Mouse (Mus musculus) adrenal gland, postnatal 14 days (tissue): ENCODE data around the gene Epx. TPM values are rescaled to one million over a fixed set of nuclear protein-coding genes. Genes with fewer than 3 reads are reported as not detected.

Experiments
- DNase-seq: peaks from one replicate; pipeline ENCODE4 v3.0.0; 2021; ENCODE audit warnings: mixed read lengths
- total RNA-seq: library from RNA; stranded (reverse); gene quantifications from 2 replicates; pipeline ENCODE4 v1.2.3, GENCODE M21; 2021

Epx gene
- total RNA-seq, 1 experiment from 2014 or later: 0.63 TPM

DNA sequence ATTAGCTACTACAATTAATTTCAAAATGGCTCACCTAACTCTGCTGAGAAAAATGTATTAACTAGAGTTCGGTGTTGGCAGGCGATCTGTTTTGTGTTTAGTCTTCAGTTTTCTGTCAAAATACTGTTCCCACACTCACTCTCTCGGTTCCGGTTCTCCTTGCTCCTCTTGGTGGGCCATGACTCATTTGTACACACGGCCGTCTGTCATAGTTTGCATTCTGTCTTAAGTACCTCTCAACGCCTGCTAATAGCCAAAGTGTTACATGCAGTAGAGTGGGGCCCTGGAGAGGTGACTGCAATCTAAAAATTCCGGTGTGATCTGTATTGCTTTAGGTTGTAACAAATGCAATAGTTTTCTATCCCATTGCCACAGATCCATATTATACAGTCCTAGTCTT is 34.7 kb downstream of the Epx start:
- DNase-seq: no peak

DNA sequence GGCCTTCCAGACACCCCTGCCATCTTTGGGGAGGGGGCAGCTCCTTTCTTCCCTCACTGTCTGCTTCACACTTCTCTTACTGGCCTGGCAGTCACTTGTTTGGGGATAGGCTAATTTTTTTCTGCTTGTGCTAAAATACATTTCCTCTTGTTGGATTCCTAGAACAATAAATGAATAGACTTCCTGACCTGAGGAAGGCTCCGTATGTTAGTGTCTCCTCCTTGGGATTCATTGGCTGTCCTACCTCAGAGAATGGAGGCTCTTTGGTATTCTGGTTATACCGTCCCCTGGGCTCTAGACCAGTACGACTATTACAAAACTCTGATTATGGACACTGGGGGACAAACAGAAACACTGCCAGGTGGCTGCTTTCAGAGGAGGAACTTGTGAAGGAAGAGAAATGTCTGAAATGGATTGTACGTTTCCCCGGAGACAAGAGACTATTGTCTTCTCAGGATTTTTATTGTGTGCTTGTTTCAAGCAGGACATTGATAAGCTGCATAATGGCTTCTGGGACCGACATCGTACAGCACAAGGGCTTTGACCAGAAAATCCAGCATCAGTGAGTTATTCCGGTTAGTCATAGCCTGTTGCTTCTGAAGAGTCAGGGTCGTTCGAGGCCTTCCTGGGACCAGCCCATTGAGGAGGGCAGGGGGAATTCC is 47.0 kb downstream of the Epx start, which contains the start of gene Lpo:
Gene Lpo, minus strand, starts transcription at position 51 of the 662 bp plus-strand sequence.
- no peak for DNase-seq

DNA sequence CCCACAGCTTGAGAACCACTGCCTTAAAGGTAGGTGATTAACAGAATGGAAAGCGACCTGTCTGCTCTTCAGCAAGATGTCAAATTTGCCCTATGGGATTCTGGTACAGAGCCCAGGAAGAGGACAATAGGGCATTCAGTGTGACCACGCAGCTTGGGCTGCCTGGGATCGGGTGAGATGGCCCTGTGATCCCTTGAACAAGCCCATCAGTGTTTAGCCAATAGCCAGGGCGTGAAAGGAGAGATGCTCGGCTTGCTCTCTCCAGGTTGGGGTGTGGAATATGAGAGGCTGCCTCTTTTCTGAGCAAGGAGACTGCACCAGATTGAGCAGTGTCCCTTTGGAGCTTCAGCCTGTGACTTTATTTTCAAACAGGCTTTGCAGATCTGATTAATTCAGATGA is 53.8 kb downstream of the Epx start:
- DNase-seq: no peak

DNA sequence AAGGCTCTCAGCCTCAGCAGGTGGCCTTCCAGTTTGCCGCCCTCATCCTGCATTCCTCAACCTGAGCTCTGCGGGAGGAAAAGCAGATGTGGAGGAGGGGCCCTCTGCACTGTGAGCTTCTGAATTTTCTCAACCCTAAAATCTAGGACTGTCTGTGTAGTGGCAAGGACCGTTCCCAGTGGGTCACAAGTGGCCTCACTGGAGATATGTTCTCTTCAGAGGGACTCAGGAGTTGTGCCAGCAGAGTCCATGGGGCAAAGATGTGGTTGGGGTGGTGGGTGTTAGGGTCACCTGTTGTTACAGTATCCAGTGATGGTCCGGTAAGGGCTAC is 57.9 kb downstream of the Epx start:
- DNase-seq: no peak

DNA sequence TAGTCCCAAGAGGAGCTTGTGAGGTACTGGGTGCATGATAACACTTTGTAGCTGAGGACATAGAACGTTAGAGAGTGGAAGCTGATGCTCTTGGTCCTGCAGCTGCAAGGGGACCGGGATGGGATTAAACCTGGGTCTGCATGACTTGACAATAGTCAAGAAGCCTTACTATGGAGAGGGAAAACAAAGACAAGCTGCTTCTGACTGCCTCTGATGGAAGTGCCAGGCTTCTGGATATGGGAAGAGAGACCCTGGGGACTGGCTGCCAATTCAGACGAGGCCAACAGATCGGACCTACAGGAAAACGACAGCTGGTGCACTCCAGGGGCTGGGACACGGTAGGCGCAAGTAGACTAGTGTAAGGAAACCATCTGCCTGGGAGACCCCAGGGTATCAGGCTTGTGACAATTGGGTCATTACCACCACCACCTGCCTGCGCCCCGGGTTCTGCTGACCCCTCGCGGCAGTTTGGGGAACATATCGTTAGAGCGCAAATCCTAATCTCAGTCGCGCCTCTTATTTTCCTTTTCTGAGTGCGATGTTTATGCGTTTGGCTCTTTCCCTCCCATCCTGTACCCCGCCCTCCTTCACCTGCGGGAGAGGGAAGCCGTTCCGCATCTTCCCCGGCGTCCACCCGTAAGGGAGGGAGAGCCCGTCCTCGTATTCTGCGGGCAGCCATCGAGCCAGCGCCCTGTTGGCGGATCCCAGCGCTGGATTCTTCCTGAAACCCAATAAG is 58.5 kb downstream of the Epx start:
- DNase-seq: peak; percentile 57

DNA sequence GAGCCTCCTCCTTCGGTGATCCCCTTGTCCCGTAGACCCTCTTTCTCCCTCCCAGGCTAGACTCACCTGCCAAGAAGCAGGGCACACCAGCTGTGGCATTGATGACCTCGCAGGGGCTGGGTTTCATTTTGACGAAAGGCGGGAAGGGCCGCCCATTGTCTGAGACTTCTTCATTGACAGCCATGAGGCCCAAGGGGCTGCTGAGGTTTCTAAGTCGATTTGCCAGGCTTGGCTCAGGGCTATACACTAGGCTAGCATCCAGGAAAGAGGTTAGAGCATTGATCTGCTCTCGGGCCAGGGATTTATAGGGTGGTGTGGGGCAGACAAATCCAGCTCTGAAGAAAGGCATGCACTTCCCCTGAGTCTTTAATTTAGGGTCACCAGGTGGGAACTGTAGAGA is 60.5 kb downstream of the Epx start:
- DNase-seq: no peak

Other genes with a start within 250 kb of the Epx start
- 5.7 and 6.4 TPM in 2 replicates for gene Rnf43, start 212.8 kb downstream of the Epx start, total RNA-seq
- 56.5 and 74.2 TPM in 2 replicates for gene Supt4a, start 138.0 kb downstream of the Epx start, total RNA-seq
- 2.8 and 3.9 TPM in 2 replicates for gene Tspoap1, start 115.0 kb downstream of the Epx start, total RNA-seq
- gene Mpo, start 82.0 kb downstream of the Epx start, total RNA-seq: 0.64 and 1.4 TPM in 2 replicates
- gene Lpo, start 47.2 kb downstream of the Epx start, total RNA-seq: not detected in 2 replicates
- 9.5 and 14.3 TPM in 2 replicates for gene Mks1, start 22.3 kb downstream of the Epx start, total RNA-seq
- not detected in 2 replicates for gene Olfr462, start 16.7 kb upstream of the Epx start, total RNA-seq
- gene Olfr463, start 21.9 kb upstream of the Epx start, total RNA-seq: not detected in 2 replicates
- not detected in 2 replicates for gene Olfr464, start 45.4 kb upstream of the Epx start, total RNA-seq
- 154 and 174 TPM in 2 replicates for gene Dynll2, start 112.0 kb upstream of the Epx start, total RNA-seq
- gene Srsf1, start 171.8 kb upstream of the Epx start, total RNA-seq: 245 and 260 TPM in 2 replicates
- 39.8 and 42.4 TPM in 2 replicates for gene Vezf1, start 192.7 kb upstream of the Epx start, total RNA-seq
- 37.9 and 41.9 TPM in 2 replicates for gene Cuedc1, start 222.5 kb upstream of the Epx start, total RNA-seq